Mouse (Mus musculus) MEL (cell line): ENCODE measurements around the gene Polr1e. TPM values are rescaled to one million over a fixed set of nuclear protein-coding genes. Genes with fewer than 3 reads are reported as not detected.
A peak's percentile ranks its signal among the peaks of the same experiment; 100 is the strongest.

ENCODE experiments used
- DNase-seq: peaks from one replicate; pipeline ENCODE4 v3.0.0; 2011; ENCODE audit warnings: low read depth, low spot score
- H3K27ac ChIP-seq: 2 replicates; pipeline ENCODE4 v1.5.1; 2012; ENCODE audit warnings: low read depth, mild to moderate bottlenecking, control low read depth, low read length, moderate library complexity; ENCODE audit not compliant: control insufficient read depth
- H3K27me3 ChIP-seq, 2 experiments: fragments of 150-350 bp in 1 of 2; sonication (generic) in 1 of 2; 2 replicates each; pipeline ENCODE4 v1.6.1; 2012; ENCODE audit warnings: low read length in 2 of 2, mild to moderate bottlenecking in 2 of 2, improper control_type of control experiment in 1 of 2, moderate library complexity in 1 of 2; ENCODE audit not compliant: insufficient read depth in 2 of 2, control insufficient read depth in 1 of 2
- H3K36me3 ChIP-seq, 2 experiments: 2 replicates each; pipeline ENCODE4 v1.6.1; 2012 to 2014; ENCODE audit warnings: low read length in 2 of 2, improper control_type of control experiment in 1 of 2, inconsistent platforms in 1 of 2, mild to moderate bottlenecking in 1 of 2; ENCODE audit not compliant: insufficient read depth in 2 of 2, control insufficient read depth in 1 of 2
- H3K4me1 ChIP-seq, 2 experiments: fragments of 150-350 bp in 1 of 2; sonication (generic) in 1 of 2; 2 replicates each; pipeline ENCODE4 v1.6.1; 2012; ENCODE audit warnings: low read length in 2 of 2, improper control_type of control experiment in 1 of 2, mild to moderate bottlenecking in 1 of 2; ENCODE audit not compliant: insufficient read depth in 2 of 2, control insufficient read depth in 1 of 2
- H3K4me3 ChIP-seq, 2 experiments: fragments of 150-350 bp in 1 of 2; sonication (generic) in 1 of 2; 2 replicates each; pipeline ENCODE4 v1.5.1; 2012; ENCODE audit warnings: low read depth in 2 of 2, low read length in 2 of 2, mild to moderate bottlenecking in 2 of 2, moderate library complexity in 2 of 2, control low read depth in 1 of 2, improper control_type of control experiment in 1 of 2; ENCODE audit not compliant: control insufficient read depth in 1 of 2, insufficient read depth in 1 of 2
- H3K79me2 ChIP-seq: 2 replicates; pipeline ENCODE4 v1.6.1; 2012; ENCODE audit warnings: mild to moderate bottlenecking, low read length, moderate library complexity; ENCODE audit not compliant: control insufficient read depth, poor library complexity, insufficient read depth
- H3K9ac ChIP-seq: 2 replicates; pipeline ENCODE4 v1.6.1; 2012; ENCODE audit warnings: low read depth, mild to moderate bottlenecking, control low read depth, low read length, moderate library complexity; ENCODE audit not compliant: control insufficient read depth, poor library complexity, severe bottlenecking
- H3K9me3 ChIP-seq: fragments of 150-350 bp; sonication (generic); replicated peaks from 2 replicates; pipeline ENCODE4 v1.6.1; 2012; ENCODE audit warnings: mild to moderate bottlenecking, low read length, improper control_type of control experiment, moderate library complexity; ENCODE audit not compliant: insufficient read depth
- CHD1 ChIP-seq: IDR thresholded peaks from 2 replicates; pipeline ENCODE4 v1.6.1; 2012; ENCODE audit warnings: low read depth, mild to moderate bottlenecking, inconsistent platforms, low read length, improper control_type of control experiment
- CHD2 ChIP-seq: IDR thresholded peaks from 2 replicates; pipeline ENCODE4 v1.6.1; 2011; ENCODE audit warnings: low read length, improper control_type of control experiment
- CTCF ChIP-seq, 3 experiments: IDR thresholded peaks in 2 of 3; conservative IDR thresholded peaks in 1 of 3; 2 replicates each; pipeline ENCODE4 v1.5.1; 2011 to 2012; ENCODE audit warnings: low read length in 3 of 3, low read depth in 2 of 3, mild to moderate bottlenecking in 2 of 3, improper control_type of control experiment in 1 of 3, inconsistent platforms in 1 of 3, mixed read lengths in 1 of 3, moderate library complexity in 1 of 3; ENCODE audit not compliant: control insufficient read depth in 1 of 3, insufficient read depth in 1 of 3, poor library complexity in 1 of 3, severe bottlenecking in 1 of 3
- E2F4 ChIP-seq: IDR thresholded peaks from 2 replicates; pipeline ENCODE4 v1.6.1; 2011; ENCODE audit warnings: low read depth, low read length, improper control_type of control experiment, borderline replicate concordance
- EP300 ChIP-seq, 2 experiments: IDR thresholded peaks; 2 replicates each; pipeline ENCODE4 v1.6.1; 2011; ENCODE audit warnings: improper control_type of control experiment in 2 of 2, low read length in 2 of 2, low read depth in 1 of 2, mild to moderate bottlenecking in 1 of 2
- ETS1 ChIP-seq: IDR thresholded peaks from 2 replicates; pipeline ENCODE4 v1.6.1; 2012; ENCODE audit warnings: low read depth, mild to moderate bottlenecking, inconsistent platforms, low read length, improper control_type of control experiment, moderate library complexity
- KAT2A ChIP-seq: conservative IDR thresholded peaks from 2 replicates; pipeline ENCODE4 v1.6.1; 2012; ENCODE audit warnings: low read depth, low read length, improper control_type of control experiment, inconsistent platforms
- MAFK ChIP-seq: IDR thresholded peaks from 2 replicates; pipeline ENCODE4 v1.6.1; 2011; ENCODE audit warnings: low read depth, mild to moderate bottlenecking, low read length, improper control_type of control experiment, borderline replicate concordance
- MAZ ChIP-seq: IDR thresholded peaks from 2 replicates; pipeline ENCODE4 v1.6.1; 2012; ENCODE audit warnings: low read depth, mild to moderate bottlenecking, inconsistent platforms, low read length, improper control_type of control experiment
- MXI1 ChIP-seq: IDR thresholded peaks from 2 replicates; pipeline ENCODE4 v1.6.1; 2011; ENCODE audit warnings: mild to moderate bottlenecking, low read depth, low read length, improper control_type of control experiment
- MYB ChIP-seq: IDR thresholded peaks from 2 replicates; pipeline ENCODE4 v1.6.1; 2011; ENCODE audit warnings: mild to moderate bottlenecking, low read depth, low read length, improper control_type of control experiment
- POLR2A ChIP-seq, 2 experiments: IDR thresholded peaks; 2 replicates each; pipeline ENCODE4 v1.6.1; 2011 to 2012; ENCODE audit warnings: low read length in 2 of 2, mild to moderate bottlenecking in 2 of 2, control low read depth in 1 of 2, improper control_type of control experiment in 1 of 2, low read depth in 1 of 2, moderate library complexity in 1 of 2; ENCODE audit not compliant: control insufficient read depth in 1 of 2, insufficient read depth in 1 of 2, poor library complexity in 1 of 2
- RAD21 ChIP-seq: IDR thresholded peaks from 2 replicates; pipeline ENCODE4 v1.6.1; 2011; ENCODE audit warnings: mild to moderate bottlenecking, low read depth, low read length, improper control_type of control experiment
- RCOR1 ChIP-seq: IDR thresholded peaks from 2 replicates; pipeline ENCODE4 v1.6.1; 2012; ENCODE audit warnings: low read depth, mild to moderate bottlenecking, inconsistent platforms, low read length, improper control_type of control experiment
- SIN3A ChIP-seq: IDR thresholded peaks from 2 replicates; pipeline ENCODE4 v1.6.1; 2012; ENCODE audit warnings: low read length, improper control_type of control experiment, inconsistent platforms
- SMC3 ChIP-seq: IDR thresholded peaks from 2 replicates; pipeline ENCODE4 v1.6.1; 2011; ENCODE audit warnings: low read depth, low read length, improper control_type of control experiment
- TBP ChIP-seq: IDR thresholded peaks from 2 replicates; pipeline ENCODE4 v1.8.0; 2011; ENCODE audit warnings: low read depth, low read length, improper control_type of control experiment
- UBTF ChIP-seq: IDR thresholded peaks from 2 replicates; pipeline ENCODE4 v1.6.1; 2012; ENCODE audit warnings: low read depth, mild to moderate bottlenecking, inconsistent platforms, low read length, improper control_type of control experiment, moderate library complexity, borderline replicate concordance; ENCODE audit not compliant: insufficient read depth
- USF2 ChIP-seq, 2 experiments: IDR thresholded peaks; 2 replicates each; pipeline ENCODE4 v1.6.1; 2011 to 2012; ENCODE audit warnings: improper control_type of control experiment in 2 of 2, low read length in 2 of 2, borderline replicate concordance in 1 of 2, inconsistent platforms in 1 of 2, low read depth in 1 of 2, mild to moderate bottlenecking in 1 of 2; ENCODE audit not compliant: insufficient read depth in 1 of 2
- ZC3H11A ChIP-seq: IDR thresholded peaks from 2 replicates; pipeline ENCODE4 v1.6.1; 2012; ENCODE audit warnings: low read depth, mild to moderate bottlenecking, inconsistent platforms, low read length, improper control_type of control experiment
- ZMIZ1 ChIP-seq: IDR thresholded peaks from 2 replicates; pipeline ENCODE4 v1.6.1; 2012; ENCODE audit warnings: low read depth, mild to moderate bottlenecking, inconsistent platforms, low read length, improper control_type of control experiment, moderate library complexity
- polyA plus RNA-seq, 2 experiments: library from polyadenylated mRNA; stranded (reverse) in 1 of 2; unstranded in 1 of 2; fragments of >175 nt in 1 of 2; fragments of >200 nt in 1 of 2; gene quantifications; 2 replicates each; pipeline versions ENCODE4 v1.2.1 to v1.2.4; 2012; ENCODE audit warnings: low replicate concordance in 2 of 2, low read depth in 1 of 2; ENCODE audit not compliant: insufficient read length in 2 of 2, insufficient read depth in 1 of 2, missing spikeins in 1 of 2
- total RNA-seq: library from RNA; depleted of rRNA; stranded (reverse); fragments of 300-350 nt; gene quantifications from 2 replicates; pipeline ENCODE4 v1.2.3, GENCODE M21; 2012

Polr1e gene
- total and polyA plus RNA-seq, 3 experiments, result 40.8 to 51.5 TPM; not detected in 1

DNA sequence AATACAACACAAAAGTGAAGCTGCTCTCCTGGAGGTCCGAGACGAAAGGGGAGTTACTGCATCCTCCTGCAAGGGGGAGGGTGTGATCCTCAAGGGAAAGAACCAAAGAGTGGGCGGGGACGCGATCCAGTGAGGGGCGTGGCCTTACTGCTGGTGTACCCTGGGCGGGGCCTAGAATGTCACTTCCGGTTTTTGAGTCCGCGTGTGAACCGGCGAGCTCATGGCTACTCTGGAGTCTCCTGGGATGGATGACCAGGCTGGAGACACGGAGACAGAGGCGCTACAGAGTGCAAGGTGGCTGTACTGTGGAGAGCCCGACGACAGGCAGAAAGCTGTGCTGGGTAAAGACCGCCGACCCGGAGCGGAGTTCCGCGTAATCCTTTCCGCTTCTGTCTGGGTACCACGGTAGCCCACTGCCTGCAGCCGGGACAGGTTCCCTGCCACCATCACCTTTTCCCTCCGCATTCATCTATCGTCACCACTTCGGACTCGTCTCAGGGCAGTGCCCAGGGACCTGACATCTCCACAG, at the start of gene Polr1e (continued):
- TF ChIP-seq SIN3A, result peak; percentile 78; the same call in 1 of the 2 replicates
- 0 out of 2 replicates have a peak, but pooled peaks have one; percentile 61 for TF ChIP-seq ZMIZ1
- TF ChIP-seq POLR2A (IDR thresholded peaks at IDR 0.05; ENCODE audit: control insufficient read depth in 1 of 2, insufficient read depth in 1 of 2, low read depth in 1 of 2, low read length in 2 of 2, poor library complexity in 1 of 2), result peak; percentile 66 to 93; a peak in 3 of 4 replicates
- TF ChIP-seq, all 39 proteins: peak for 13

GRCm38 (mm10) chr4:44970056-44970455, 48.3 kb upstream of the Polr1e start:
- DNase-seq, result no peak
- no peak for TF ChIP-seq ZC3H11A
- Histone ChIP-seq H3K79me2 (no peaks in the 10 kb centered on the region), H3K27me3 (no peaks in the 10 kb centered on the region; a peak in 1 of 4 replicates), H3K9ac (no peak overlapping the region), H3K4me1 (peaks cover 0 to 4% of the 10 kb centered on the region in 2 experiments; a peak in 1 of 4 replicates), H3K36me3 (no peaks in the 10 kb centered on the region), H3K9me3 (no peaks in the 10 kb centered on the region), H3K27ac (no peak overlapping the region), H3K4me3 (no peak overlapping the region)

- Histone ChIP-seq H3K9ac (no peak overlapping the region), H3K27ac (no peak overlapping the region), H3K4me3 (no peak overlapping the region), H3K4me1 (peaks cover 0 to 4% of the 10 kb centered on the region in 2 experiments; a peak in 1 of 4 replicates)
- TF ChIP-seq CHD1, result no peak
- TF ChIP-seq SMC3, result peak; percentile 71
- TF ChIP-seq MYB, result no peak
- TF ChIP-seq CHD2, result no peak
- TF ChIP-seq EP300 (IDR thresholded peaks at IDR 0.05; ENCODE audit: low read depth in 1 of 2, low read length in 2 of 2), result no peak
- no peak for TF ChIP-seq SIN3A
- TF ChIP-seq MAFK, result no peak
- TF ChIP-seq RAD21, result peak; percentile 66
- no peak for TF ChIP-seq TBP
- no peak for TF ChIP-seq E2F4
- no peak for TF ChIP-seq UBTF
- TF ChIP-seq RCOR1, result 0 out of 2 replicates have a peak, but pooled peaks have one; percentile 9
- no peak for TF ChIP-seq MAZ
- TF ChIP-seq MXI1, result no peak
- no peak for TF ChIP-seq KAT2A
- TF ChIP-seq USF2 (IDR thresholded peaks at IDR 0.05; ENCODE audit: borderline replicate concordance in 1 of 2, insufficient read depth in 1 of 2, low read depth in 1 of 2, low read length in 2 of 2), result no peak
- peak; percentile 39 for TF ChIP-seq ZC3H11A
- TF ChIP-seq ETS1, result no peak
- TF ChIP-seq CTCF (IDR thresholded peaks at IDR 0.05 in 2 of 3, conservative IDR thresholded peaks at IDR 0.05 in 1 of 3; ENCODE audit: control insufficient read depth in 1 of 3, insufficient read depth in 1 of 3, low read depth in 2 of 3, low read length in 3 of 3, poor library complexity in 1 of 3, severe bottlenecking in 1 of 3), result peak; percentile 69 to 84 (median 71)
- TF ChIP-seq, all 39 proteins: peak for 5
- no peaks in the 10 kb centered on the region for H3K79me2 ChIP-seq
- H3K9me3 ChIP-seq, result no peaks in the 10 kb centered on the region
- peak; percentile 73 for DNase-seq
- H3K36me3 ChIP-seq, result no peaks in the 10 kb centered on the region
- no peaks in the 10 kb centered on the region; a peak in 1 of 4 replicates for H3K27me3 ChIP-seq
Measured at GRCm38 (mm10) chr4:44970612-44971110, 47.7 kb upstream of the Polr1e start.
